Mouse (Mus musculus): ENCODE data around the gene B4galnt3.

GRCm38 (mm10) chr6:120230441-120230840 is 63.9 kb downstream of the B4galnt3 start:
- TF ChIP-seq CTCF (IDR thresholded peaks at IDR 0.05; ENCODE audit: low read depth, low read length) (no peak), POLR2A (IDR thresholded peaks at IDR 0.05; ENCODE audit: borderline replicate concordance, low read depth, low read length) (no peak)
